Mouse (Mus musculus): ENCODE results near the gene Igfn1. TPM values are rescaled to one million over a fixed set of nuclear protein-coding genes. Genes with fewer than 3 reads are reported as not detected.
A peak's percentile ranks its signal among the peaks of the same experiment; 100 is the strongest.

The Igfn1 gene
- polyA plus RNA-seq, 1 experiment from 2014 or later, result not detected

GRCm38 (mm10) chr1:135918644-135919407, 87.3 kb downstream of the Igfn1 start, which contains the start of gene Pkp1:
Gene Pkp1, minus strand, starts transcription at chr1:135919207.
- Histone ChIP-seq H3K4me2 (peak within 1 kb of the TSS; percentile 48), H3K4me3 (peak within 1 kb of the TSS; percentile 23), H3K4me1 (peaks cover 9% of the 10 kb centered on the region), H3K27me3 (peaks cover 89% of the 10 kb centered on the region), H3K9me3 (replicated peaks) (no peaks in the 10 kb centered on the region), H3K9ac (no peak within 1 kb of the TSS), H3K36me3 (ENCODE audit: poor library complexity, severe bottlenecking) (no peaks in the 10 kb centered on the region), H3K27ac (no peak within 1 kb of the TSS)
- ATAC-seq, result no peak
- under 1% methylated on average over 67 of the region's 67 CpGs for WGBS

GRCm38 (mm10) chr1:135917206-135917605, 88.9 kb downstream of the Igfn1 start:
- Histone ChIP-seq H3K9me3 (replicated peaks) (no peaks in the 10 kb centered on the region), H3K9ac (no peak overlapping the region), H3K27me3 (peaks cover 81% of the 10 kb centered on the region), H3K4me1 (peaks cover 9% of the 10 kb centered on the region), H3K36me3 (ENCODE audit: poor library complexity, severe bottlenecking) (no peaks in the 10 kb centered on the region), H3K27ac (no peak overlapping the region), H3K4me2 (no peak overlapping the region), H3K4me3 (no peak overlapping the region)
- no peak for ATAC-seq
- 5% methylated on average over 5 of the region's 5 CpGs for WGBS

- Histone ChIP-seq H3K4me1 (peaks cover 9% of the 10 kb centered on the region), H3K36me3 (ENCODE audit: poor library complexity, severe bottlenecking) (no peaks in the 10 kb centered on the region), H3K9me3 (replicated peaks) (no peaks in the 10 kb centered on the region), H3K4me2 (no peak overlapping the region), H3K9ac (no peak overlapping the region), H3K4me3 (no peak overlapping the region), H3K27ac (no peak overlapping the region), H3K27me3 (peaks cover 80% of the 10 kb centered on the region)
- ATAC-seq, result no peak
- 25% methylated on average over 5 of the region's 5 CpGs for whole genome bisulfite sequencing
These were observed 89.6 kb downstream of the Igfn1 start for GRCm38 (mm10) chr1:135916486-135917058.

- no peak for ATAC-seq
- H3K4me3 ChIP-seq, result no peak overlapping the region
- no peak overlapping the region for H3K4me2 ChIP-seq
- no peak overlapping the region for H3K9ac ChIP-seq
- H3K4me1 ChIP-seq, result peaks cover 12% of the 10 kb centered on the region; the same call in 1 of the 2 replicates
- no peak overlapping the region for H3K27ac ChIP-seq
- H3K9me3 ChIP-seq (replicated peaks), result no peaks in the 10 kb centered on the region
- no peaks in the 10 kb centered on the region for H3K36me3 ChIP-seq (ENCODE audit: poor library complexity, severe bottlenecking)
- H3K27me3 ChIP-seq, result peaks cover 70% of the 10 kb centered on the region
- WGBS, result 74% methylated on average over 4 of the region's 4 CpGs
These were observed 92.5 kb downstream of the Igfn1 start for GRCm38 (mm10) chr1:135913657-135914056.

- Histone ChIP-seq H3K4me3 (no peak overlapping the region), H3K27me3 (peaks cover 40% of the 10 kb centered on the region), H3K36me3 (ENCODE audit: poor library complexity, severe bottlenecking) (no peaks in the 10 kb centered on the region), H3K27ac (no peak overlapping the region), H3K9ac (no peak overlapping the region), H3K9me3 (replicated peaks) (no peaks in the 10 kb centered on the region), H3K4me1 (peaks cover 9% of the 10 kb centered on the region; the same call in 1 of the 2 replicates), H3K4me2 (peak overlapping the region; percentile 1; the same call in 1 of the 2 replicates)
- ATAC-seq, result no peak
- WGBS, result 2% methylated on average over 6 of the region's 6 CpGs
These were observed 96.8 kb downstream of the Igfn1 start for GRCm38 (mm10) chr1:135909381-135909780.

DNA sequence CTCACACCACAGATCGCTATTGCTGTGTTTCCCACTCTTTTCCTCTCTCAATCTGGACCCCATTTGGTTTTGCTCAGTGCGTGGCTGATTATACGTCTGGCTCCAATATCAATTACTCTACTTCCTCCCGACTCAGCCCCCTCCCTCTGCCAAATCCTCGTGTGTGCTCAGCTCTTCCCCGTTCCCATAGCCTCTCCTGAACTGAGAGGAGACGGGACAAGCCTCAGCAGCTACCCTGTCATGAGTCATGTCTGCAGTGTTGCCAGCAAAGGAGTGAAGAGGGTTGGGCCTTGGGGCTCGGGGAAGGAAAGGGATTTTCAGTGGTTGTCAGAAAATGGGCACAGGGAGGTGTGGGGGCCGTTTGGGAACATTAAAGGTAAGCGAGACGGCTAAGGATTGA, 99.4 kb downstream of the Igfn1 start:
- Histone ChIP-seq H3K9me3 (replicated peaks) (no peaks in the 10 kb centered on the region), H3K4me1 (peaks cover 9% of the 10 kb centered on the region; the same call in 1 of the 2 replicates), H3K27ac (no peak overlapping the region), H3K9ac (no peak overlapping the region), H3K27me3 (peaks cover 28% of the 10 kb centered on the region), H3K4me2 (no peak overlapping the region), H3K4me3 (no peak overlapping the region), H3K36me3 (ENCODE audit: poor library complexity, severe bottlenecking) (no peaks in the 10 kb centered on the region)
- WGBS, result 72% methylated on average over 11 of the region's 11 CpGs
- no peak for ATAC-seq

Other genes starting within 250 kb of the Igfn1 start
- 12.1 TPM in 2 replicates for gene Phlda3, start 240.2 kb downstream of the Igfn1 start, polyA plus RNA-seq (2015; fragmentation: Nextera tagmentation; extraction: Ambion mirVana)
- 0.37 and 1.1 TPM in 2 replicates for gene Tnni1, start 226.9 kb downstream of the Igfn1 start, polyA plus RNA-seq (2015; fragmentation: Nextera tagmentation; extraction: Ambion mirVana)
- gene Lad1, start 187.7 kb downstream of the Igfn1 start, polyA plus RNA-seq (2015; fragmentation: Nextera tagmentation; extraction: Ambion mirVana), result 0.11 and 0.36 TPM in 2 replicates
- gene Tnnt2, start 170.0 kb downstream of the Igfn1 start, polyA plus RNA-seq (2015; fragmentation: Nextera tagmentation; extraction: Ambion mirVana), result 0.36 and 9.2 TPM in 2 replicates
- gene Pkp1, start 87.1 kb downstream of the Igfn1 start, polyA plus RNA-seq (2015; fragmentation: Nextera tagmentation; extraction: Ambion mirVana), result not detected in 2 replicates
- 130 and 149 TPM in 2 replicates for gene Tmem9, start 1.8 kb upstream of the Igfn1 start, polyA plus RNA-seq (2015; fragmentation: Nextera tagmentation; extraction: Ambion mirVana)
- not detected in 2 replicates for gene Ascl5, start 44.5 kb upstream of the Igfn1 start, polyA plus RNA-seq (2015; fragmentation: Nextera tagmentation; extraction: Ambion mirVana)
- 0.31 TPM in 1 of 2 replicates, not detected in the other for gene Cacna1s, start 46.4 kb upstream of the Igfn1 start, polyA plus RNA-seq (2015; fragmentation: Nextera tagmentation; extraction: Ambion mirVana)
- 43.4 and 45.5 TPM in 2 replicates for gene Kif21b, start 125.0 kb upstream of the Igfn1 start, polyA plus RNA-seq (2015; fragmentation: Nextera tagmentation; extraction: Ambion mirVana)
- 0.20 TPM in 1 of 2 replicates, not detected in the other for gene Mroh3, start 206.5 kb upstream of the Igfn1 start, polyA plus RNA-seq (2015; fragmentation: Nextera tagmentation; extraction: Ambion mirVana)
- gene Inava, start 227.9 kb upstream of the Igfn1 start, polyA plus RNA-seq (2015; fragmentation: Nextera tagmentation; extraction: Ambion mirVana), result 8.3 and 10.0 TPM in 2 replicates